Mouse (Mus musculus) v-Abl transformed pro-B cells (cell line): ENCODE measurements around the gene Cdc42ep1.

ENCODE experiments used
- in situ Hi-C, 2 experiments: fragments of 400-800 bp; cut with MboI; formaldehyde crosslinking; loops; one replicate each; pipeline ENCODE4 v1.15.1; 2025; ENCODE audit not compliant: unreplicated experiment in 2 of 2

The Cdc42ep1 gene

DNA sequence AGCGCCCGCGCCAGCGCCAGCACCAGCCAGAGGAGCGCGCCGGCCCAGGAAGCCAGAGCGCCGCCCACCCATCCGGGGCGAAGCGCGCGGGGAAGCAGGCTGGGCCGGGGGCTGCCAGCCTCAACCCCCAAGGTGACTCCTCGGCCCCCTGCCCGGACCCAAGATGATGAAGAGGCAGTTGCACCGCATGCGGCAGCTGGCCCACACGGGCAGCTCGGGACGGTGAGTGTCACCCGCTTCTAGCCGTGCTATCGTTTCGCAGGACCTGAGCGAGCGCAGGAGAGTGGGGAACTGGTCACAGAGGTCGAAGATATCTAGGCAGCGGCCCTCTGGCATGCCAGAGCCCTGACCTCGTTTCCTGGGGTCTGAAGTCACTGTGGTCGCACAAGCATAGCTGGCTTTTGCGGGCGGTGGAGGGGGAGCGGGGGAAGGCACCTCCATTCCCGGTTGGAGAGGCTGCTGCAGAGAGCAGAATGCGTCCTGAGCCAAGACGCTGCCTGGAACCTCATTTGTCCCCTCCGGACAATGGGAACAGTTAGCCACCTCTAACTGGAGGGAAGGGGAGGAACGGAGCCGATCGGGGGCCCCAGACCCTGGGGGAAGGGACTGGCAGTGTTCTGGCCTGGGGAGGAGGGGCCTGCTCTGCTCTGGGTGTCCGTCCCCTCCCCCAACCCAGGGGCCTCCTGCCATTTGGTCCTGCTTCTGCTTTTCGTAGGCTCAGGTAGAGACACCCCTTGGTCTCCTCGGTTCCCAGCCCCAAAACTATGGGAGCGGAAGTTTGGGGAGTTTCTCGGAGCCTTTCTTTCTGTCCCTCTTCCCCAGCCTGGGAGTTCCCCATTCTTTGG lies 57.5 kb downstream of the Cdc42ep1 start, which contains the start of gene Sh3bp1:
Gene Sh3bp1 (plus strand): TSS at position 29 of the 845 bp plus-strand sequence.
- in situ Hi-C loops, result loop anchor here (5.0 to 25.0 kb wide), 3 partner anchors 42 to 787 kb away; partner anchors contain the start of genes Gtpbp1 (in 2 of the 2), Josd1 (in 2 of the 2), Maff (in 1 of the 2) and Pla2g6 (in 1 of the 2)
